Mouse (Mus musculus): ENCODE measurements around the gene Piwil4. TPM values are rescaled to one million over a fixed set of nuclear protein-coding genes. Genes with fewer than 3 reads are reported as not detected.

Piwil4 gene
- polyA plus RNA-seq (2012; rRNA removed) = 0.06 and 0.18 TPM in 2 replicates
- 0.07 and 0.08 TPM in 2 replicates for polyA plus RNA-seq (2014; fragmentation: Nextera tagmentation; extraction: Ambion mirVana)

DNA sequence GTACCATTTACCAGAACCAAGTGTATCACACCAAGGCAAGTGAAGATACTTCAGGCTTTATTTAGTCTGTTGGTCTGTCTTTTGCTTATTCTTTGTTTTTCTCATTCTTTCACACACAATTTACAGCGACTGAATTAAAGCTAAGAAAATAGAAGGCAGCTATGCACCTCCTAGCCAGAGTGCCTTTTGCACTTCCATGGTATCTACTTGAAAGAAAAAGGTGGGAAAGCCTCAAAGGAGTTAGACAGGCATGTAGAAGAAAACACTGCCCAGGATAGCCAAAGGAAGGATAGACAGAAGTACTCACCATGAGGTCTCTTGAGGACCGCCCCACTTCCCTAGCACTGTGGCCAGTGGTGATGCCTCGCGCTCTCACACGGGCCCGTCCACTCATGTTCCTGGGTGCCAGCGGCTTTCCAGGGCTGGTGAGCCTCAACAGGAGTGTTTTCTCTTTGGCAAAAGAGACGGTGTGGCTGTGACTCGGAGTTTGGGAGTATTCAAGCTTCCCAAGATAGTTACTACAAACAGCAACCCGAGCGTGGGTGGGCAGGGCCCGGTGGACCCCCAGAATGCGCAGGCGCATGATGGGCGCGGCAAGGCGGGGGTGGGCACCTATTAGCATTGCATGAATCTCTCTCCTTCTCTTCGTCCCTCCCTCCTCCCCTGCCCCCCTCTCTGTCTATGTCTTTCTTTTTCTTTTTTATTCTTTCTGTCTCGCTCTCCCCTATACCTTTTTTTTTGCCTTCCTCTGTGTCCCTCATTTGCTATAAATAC is at the start of gene Piwil4:
TSS of gene Piwil4 (minus strand) at position 583 of the 774 bp plus-strand sequence.
- Histone ChIP-seq H3K9me3 (ENCODE audit: control insufficient read depth, low read length) (no peaks in the 10 kb centered on the region), H3K9ac (ENCODE audit: low read depth, low read length, severe bottlenecking) (no peak within 1 kb of the TSS), H3K27ac (replicated peaks; ENCODE audit: low read depth, low read length) (no peak within 1 kb of the TSS), H3K4me1 (ENCODE audit: control insufficient read depth, insufficient read depth, low read length) (no peaks in the 10 kb centered on the region), H3K4me2 (replicated peaks; ENCODE audit: low read depth, low read length, severe bottlenecking) (no peak within 1 kb of the TSS), H3K27me3 (ENCODE audit: control insufficient read depth, insufficient read depth, low read length) (no peaks in the 10 kb centered on the region), H3K36me3 (ENCODE audit: control insufficient read depth, insufficient read depth, low read length) (no peaks in the 10 kb centered on the region), H3K4me3 (replicated peaks; ENCODE audit: low read length) (no peak within 1 kb of the TSS)
- no peak for DNase-seq (ENCODE audit: low spot score)
- no peak for ATAC-seq (ENCODE audit: low FRiP score, low read depth)
- 80% methylated on average over 19 of the region's 19 CpGs for WGBS
- TF ChIP-seq POLR2A (IDR thresholded peaks at IDR 0.05; ENCODE audit: borderline replicate concordance, extremely low read depth, insufficient read depth, insufficient read length) = no peak

DNA sequence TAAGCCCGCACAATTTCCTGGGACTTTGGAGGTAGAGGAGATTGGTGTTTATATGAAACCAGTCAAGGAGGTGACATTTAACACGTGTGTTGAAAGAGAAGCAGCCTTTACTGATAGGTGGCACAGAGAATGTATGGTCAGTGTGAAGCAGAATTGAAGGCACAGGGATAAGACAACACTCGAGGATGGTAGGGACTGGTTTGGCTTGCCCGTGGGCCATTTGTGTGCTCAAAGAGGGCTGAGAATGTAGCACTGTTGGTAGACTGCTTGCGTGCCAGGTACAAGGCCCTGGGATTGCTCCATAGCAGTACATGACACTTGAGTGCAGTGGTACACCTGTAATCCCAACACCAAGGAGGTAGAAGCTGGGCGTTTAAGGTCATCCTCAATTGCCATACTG is 46.8 kb upstream of the Piwil4 start:
- no peaks in the 10 kb centered on the region for H3K27me3 ChIP-seq (ENCODE audit: control insufficient read depth, insufficient read depth, low read length)
- no peak overlapping the region for H3K4me3 ChIP-seq (replicated peaks; ENCODE audit: low read length)
- H3K4me2 ChIP-seq (replicated peaks; ENCODE audit: low read depth, low read length, severe bottlenecking) = no peak overlapping the region
- DNase-seq (ENCODE audit: low spot score) (no peak), ATAC-seq (ENCODE audit: low FRiP score, low read depth) (no peak)
- H3K4me1 ChIP-seq (ENCODE audit: control insufficient read depth, insufficient read depth, low read length) = peaks cover 4% of the 10 kb centered on the region
- H3K9me3 ChIP-seq (ENCODE audit: control insufficient read depth, low read length) = no peaks in the 10 kb centered on the region
- H3K27ac ChIP-seq (replicated peaks; ENCODE audit: low read depth, low read length) = no peak overlapping the region
- 92% methylated on average over 6 of the region's 6 CpGs for WGBS
- no peak overlapping the region for H3K9ac ChIP-seq (ENCODE audit: low read depth, low read length, severe bottlenecking)
- TF ChIP-seq POLR2A (IDR thresholded peaks at IDR 0.05; ENCODE audit: borderline replicate concordance, extremely low read depth, insufficient read depth, insufficient read length) = no peak
- peaks cover 51% of the 10 kb centered on the region for H3K36me3 ChIP-seq (ENCODE audit: control insufficient read depth, insufficient read depth, low read length)

DNA sequence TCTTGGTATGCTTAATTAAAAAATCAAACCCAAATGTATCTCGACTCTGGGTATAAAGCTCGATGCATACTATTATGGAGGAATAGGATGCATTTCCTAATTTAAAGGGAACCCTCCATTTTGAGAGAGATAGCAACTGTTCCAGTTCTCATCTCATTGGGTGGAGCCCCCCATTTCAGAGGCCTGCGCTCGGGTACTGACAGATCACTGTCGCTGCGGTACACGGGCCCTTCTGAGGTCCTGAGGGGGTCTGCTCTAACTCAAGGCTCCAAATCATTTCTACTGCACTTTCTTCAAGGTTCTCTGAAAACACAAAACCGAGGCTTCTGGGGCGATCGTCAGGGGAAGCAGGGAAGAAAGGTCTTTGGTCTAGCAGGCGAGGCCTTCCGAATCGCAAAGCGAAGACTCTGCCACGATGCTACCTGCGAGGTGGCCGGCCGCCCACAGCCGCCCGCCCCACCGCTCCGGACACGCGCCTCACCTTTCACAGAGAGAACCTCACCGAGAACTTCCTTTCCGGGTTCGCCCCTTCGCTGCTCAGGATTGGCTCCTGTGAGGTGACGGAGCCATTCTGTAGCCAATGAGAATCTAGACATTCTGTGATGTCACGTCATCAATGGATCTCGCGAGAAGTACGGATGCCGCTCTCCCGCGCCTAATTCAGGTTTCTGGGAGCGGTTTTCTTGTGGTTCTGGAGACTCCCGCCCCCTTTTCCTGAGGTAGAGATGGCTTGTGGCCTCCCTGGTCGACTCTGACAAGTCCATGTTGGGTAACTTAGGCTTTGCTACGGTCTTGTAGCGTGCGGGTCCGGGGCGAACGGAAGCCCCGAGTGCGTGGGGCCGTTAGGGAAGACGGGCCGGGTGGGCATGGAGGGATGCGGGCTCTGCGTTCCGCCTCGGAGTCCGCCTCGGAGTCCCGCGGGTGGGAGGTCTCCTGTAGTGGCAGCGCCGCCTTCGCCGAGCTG is 43.8 kb upstream of the Piwil4 start, which contains the start of the genes Mre11a and Ankrd49:
TSS of gene Mre11a (plus strand) at position 616 of the 964 bp plus-strand sequence.
TSS of gene Ankrd49 (minus strand) at position 818 of the 964 bp plus-strand sequence.
- Histone ChIP-seq H3K9ac (ENCODE audit: low read depth, low read length, severe bottlenecking) (peak within 1 kb of the TSS; percentile 92), H3K36me3 (ENCODE audit: control insufficient read depth, insufficient read depth, low read length) (peaks cover 44% of the 10 kb centered on the region), H3K4me1 (ENCODE audit: control insufficient read depth, insufficient read depth, low read length) (peaks cover 4% of the 10 kb centered on the region), H3K27ac (replicated peaks; ENCODE audit: low read depth, low read length) (peak within 1 kb of the TSS; percentile 97), H3K4me3 (replicated peaks; ENCODE audit: low read length) (peak within 1 kb of the TSS; percentile 76), H3K9me3 (ENCODE audit: control insufficient read depth, low read length) (no peaks in the 10 kb centered on the region), H3K27me3 (ENCODE audit: control insufficient read depth, insufficient read depth, low read length) (no peaks in the 10 kb centered on the region), H3K4me2 (replicated peaks; ENCODE audit: low read depth, low read length, severe bottlenecking) (peak within 1 kb of the TSS; percentile 80)
- TF ChIP-seq POLR2A (IDR thresholded peaks at IDR 0.05; ENCODE audit: borderline replicate concordance, extremely low read depth, insufficient read depth, insufficient read length) = peak; percentile 62; the same call in 1 of the 2 replicates
- ATAC-seq (ENCODE audit: low FRiP score, low read depth) (peak; percentile 99), DNase-seq (ENCODE audit: low spot score) (peak; percentile 98)
- 2% methylated on average over 62 of the region's 62 CpGs for WGBS

DNA sequence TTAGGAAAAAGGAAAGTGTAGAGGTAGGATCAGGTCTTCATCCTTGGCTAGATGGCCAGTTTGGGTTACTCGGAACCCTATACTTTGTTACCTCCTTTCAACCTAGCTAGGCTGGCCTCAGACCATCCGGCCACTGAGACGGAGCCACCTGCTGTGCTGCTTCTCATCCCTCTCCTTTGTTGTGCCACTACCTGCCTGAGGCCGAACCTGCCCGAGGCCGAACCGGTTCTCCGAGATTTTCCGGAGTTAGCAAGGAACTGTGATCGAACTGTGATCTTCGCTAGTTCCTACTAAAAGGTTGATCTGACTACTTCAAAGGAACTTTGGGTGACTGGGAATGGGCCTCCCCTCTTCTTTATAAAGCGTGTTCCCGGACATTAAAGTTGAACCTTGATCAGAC is 37.8 kb upstream of the Piwil4 start:
- Histone ChIP-seq H3K27ac (replicated peaks; ENCODE audit: low read depth, low read length) (no peak overlapping the region), H3K9ac (ENCODE audit: low read depth, low read length, severe bottlenecking) (no peak overlapping the region), H3K4me1 (ENCODE audit: control insufficient read depth, insufficient read depth, low read length) (no peaks in the 10 kb centered on the region), H3K4me2 (replicated peaks; ENCODE audit: low read depth, low read length, severe bottlenecking) (no peak overlapping the region), H3K27me3 (ENCODE audit: control insufficient read depth, insufficient read depth, low read length) (no peaks in the 10 kb centered on the region), H3K36me3 (ENCODE audit: control insufficient read depth, insufficient read depth, low read length) (peaks cover 17% of the 10 kb centered on the region), H3K9me3 (ENCODE audit: control insufficient read depth, low read length) (no peaks in the 10 kb centered on the region), H3K4me3 (replicated peaks; ENCODE audit: low read length) (no peak overlapping the region)
- TF ChIP-seq POLR2A (IDR thresholded peaks at IDR 0.05; ENCODE audit: borderline replicate concordance, extremely low read depth, insufficient read depth, insufficient read length) = no peak
- ATAC-seq (ENCODE audit: low FRiP score, low read depth) (no peak), DNase-seq (ENCODE audit: low spot score) (no peak)
- 37% methylated on average over 13 of the region's 13 CpGs for WGBS

DNA sequence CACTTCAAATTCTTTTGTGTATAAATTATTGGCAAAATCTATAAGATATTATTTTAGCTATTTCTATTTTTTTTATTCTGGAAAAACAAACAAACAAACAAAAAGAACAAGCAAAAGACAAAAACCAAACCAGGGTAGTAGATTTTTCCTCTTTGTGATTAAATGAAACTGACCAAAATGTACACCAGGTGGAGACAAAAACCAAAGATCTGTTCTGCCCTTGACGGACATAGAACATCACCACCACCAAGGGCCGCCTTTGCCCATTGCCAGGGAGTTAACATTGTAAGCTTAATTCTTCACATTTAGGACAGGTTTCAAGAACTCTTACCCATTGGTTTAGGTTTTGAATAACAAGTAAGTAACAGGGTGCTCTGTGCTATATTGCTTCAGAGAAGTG is 33.3 kb upstream of the Piwil4 start:
- H3K27ac ChIP-seq (replicated peaks; ENCODE audit: low read depth, low read length) = no peak overlapping the region
- no peaks in the 10 kb centered on the region for H3K36me3 ChIP-seq (ENCODE audit: control insufficient read depth, insufficient read depth, low read length)
- 33% methylated on average over 2 of the region's 2 CpGs for WGBS
- no peak for ATAC-seq (ENCODE audit: low FRiP score, low read depth)
- no peaks in the 10 kb centered on the region for H3K27me3 ChIP-seq (ENCODE audit: control insufficient read depth, insufficient read depth, low read length)
- no peak overlapping the region for H3K4me3 ChIP-seq (replicated peaks; ENCODE audit: low read length)
- H3K9me3 ChIP-seq (ENCODE audit: control insufficient read depth, low read length) = no peaks in the 10 kb centered on the region
- H3K4me2 ChIP-seq (replicated peaks; ENCODE audit: low read depth, low read length, severe bottlenecking) = no peak overlapping the region
- H3K9ac ChIP-seq (ENCODE audit: low read depth, low read length, severe bottlenecking) = no peak overlapping the region
- peaks cover 19% of the 10 kb centered on the region for H3K4me1 ChIP-seq (ENCODE audit: control insufficient read depth, insufficient read depth, low read length)
- DNase-seq (ENCODE audit: low spot score) = no peak
- TF ChIP-seq POLR2A (IDR thresholded peaks at IDR 0.05; ENCODE audit: borderline replicate concordance, extremely low read depth, insufficient read depth, insufficient read length) = no peak
